Mouse (Mus musculus) layer of hippocampus, postnatal 10 days (tissue): ENCODE results near the gene Tob1. TPM values are rescaled to one million over a fixed set of nuclear protein-coding genes. Genes with fewer than 3 reads are reported as not detected.
A peak's percentile ranks its signal among the peaks of the same experiment; 100 is the strongest.

ENCODE experiments used
- DNase-seq, 2 experiments: peaks; one replicate each; pipeline ENCODE4 v3.0.0; 2021; ENCODE audit warnings: low spot score in 2 of 2
- long read RNA-seq: library from polyadenylated mRNA; stranded (forward); transcript quantifications from one replicate; pipeline ENCODE4 v2.0.0, GENCODE M21; 2023
- total RNA-seq, 2 experiments: library from RNA; stranded (reverse); gene quantifications; 2 replicates each; pipeline ENCODE4 v1.2.3; 2021

Gene Tob1
- 10 to 100 TPM; 29.2 to 31.3 TPM for total RNA-seq
- long read RNA-seq, transcript Tob1-201 (2 exons, 2,288 nt), result major isoform, 30 of 33 reads
- long read RNA-seq, partial matches to known transcripts, result 0 of 33 reads
- long read RNA-seq, other reads (novel, unspliced or antisense), result 3 of 33 reads

GRCm38 (mm10) chr11:94211124-94211603 lies at the start of gene Tob1:
TSS of gene Tob1 (plus strand) at chr11:94211454.
- peak; percentile 97 for DNase-seq

GRCm38 (mm10) chr11:94161867-94162581 lies 49.2 kb upstream of the Tob1 start:
- no peak for DNase-seq

- DNase-seq, result no peak
Observed at GRCm38 (mm10) chr11:94163005-94163767, 48.1 kb upstream of the Tob1 start.

GRCm38 (mm10) chr11:94165745-94166144 lies 45.5 kb upstream of the Tob1 start:
- DNase-seq, result no peak

GRCm38 (mm10) chr11:94168238-94168637 lies 43.0 kb upstream of the Tob1 start:
- no peak for DNase-seq

GRCm38 (mm10) chr11:94169596-94169995 lies 41.7 kb upstream of the Tob1 start:
- no peak for DNase-seq

GRCm38 (mm10) chr11:94171691-94172090 lies 39.6 kb upstream of the Tob1 start:
- DNase-seq, result no peak

- no peak for DNase-seq
Observed at GRCm38 (mm10) chr11:94172186-94172585, 39.1 kb upstream of the Tob1 start.

GRCm38 (mm10) chr11:94173726-94174146 lies 37.5 kb upstream of the Tob1 start:
- DNase-seq, result no peak

- no peak for DNase-seq
Observed at GRCm38 (mm10) chr11:94175288-94175687, 36.0 kb upstream of the Tob1 start.

GRCm38 (mm10) chr11:94175694-94176093 lies 35.6 kb upstream of the Tob1 start:
- no peak for DNase-seq

- DNase-seq, result no peak
Observed at GRCm38 (mm10) chr11:94177841-94178585, 33.2 kb upstream of the Tob1 start.

- no peak for DNase-seq
Observed at GRCm38 (mm10) chr11:94179768-94180167, 31.5 kb upstream of the Tob1 start.

GRCm38 (mm10) chr11:94180194-94180593 lies 31.1 kb upstream of the Tob1 start:
- DNase-seq, result no peak

GRCm38 (mm10) chr11:94181694-94182093 lies 29.6 kb upstream of the Tob1 start:
- no peak for DNase-seq

- no peak for DNase-seq
Observed at GRCm38 (mm10) chr11:94182711-94183110, 28.5 kb upstream of the Tob1 start.

- no peak for DNase-seq
Observed at GRCm38 (mm10) chr11:94183120-94183519, 28.1 kb upstream of the Tob1 start.

GRCm38 (mm10) chr11:94183671-94184070 lies 27.6 kb upstream of the Tob1 start:
- DNase-seq, result no peak

GRCm38 (mm10) chr11:94189579-94189978 lies 21.7 kb upstream of the Tob1 start:
- DNase-seq, result no peak

GRCm38 (mm10) chr11:94190665-94191064 lies 20.6 kb upstream of the Tob1 start:
- DNase-seq, result no peak

- DNase-seq, result no peak
Observed at GRCm38 (mm10) chr11:94193109-94193508, 18.1 kb upstream of the Tob1 start.
